Mouse (Mus musculus) C2C12 (cell line): Measurements from ENCODE around the gene Ebpl. TPM values are rescaled to one million over a fixed set of nuclear protein-coding genes. Genes with fewer than 3 reads are reported as not detected.

ENCODE experiments used
- H3K27me3 ChIP-seq: one replicate; pipeline ENCODE4 v1.6.1; 2011; ENCODE audit not compliant: control insufficient read depth, insufficient read depth, insufficient read length
- H3K36me3 ChIP-seq: one replicate; pipeline ENCODE4 v1.6.1; 2011; ENCODE audit not compliant: control insufficient read depth, insufficient read depth
- H3K4me3 ChIP-seq: one replicate; pipeline ENCODE4 v1.5.1; 2011; ENCODE audit warnings: mild to moderate bottlenecking, control low read depth; ENCODE audit not compliant: poor library complexity, insufficient read depth, severe bottlenecking
- H3K79me2 ChIP-seq: one replicate; pipeline ENCODE4 v1.6.1; 2011; ENCODE audit not compliant: control insufficient read depth, insufficient read depth
- H3K79me3 ChIP-seq: one replicate; pipeline ENCODE4 v1.6.1; 2011; ENCODE audit warnings: low read depth, control low read depth
- H3ac ChIP-seq: one replicate; pipeline ENCODE3; 2011; ENCODE audit warnings: low read depth; ENCODE audit not compliant: control insufficient read depth, insufficient read length
- CEBPB ChIP-seq: IDR thresholded peaks from one replicate; pipeline ENCODE4 v1.6.1; 2011; ENCODE audit warnings: low read depth, mild to moderate bottlenecking, control low read depth, moderate library complexity
- CTCF ChIP-seq: IDR thresholded peaks from one replicate; pipeline ENCODE4 v1.5.1; 2011; ENCODE audit not compliant: control insufficient read depth, insufficient read depth, insufficient read length
- FOSL1 ChIP-seq: IDR thresholded peaks from one replicate; pipeline ENCODE4 v1.8.0; 2011; ENCODE audit warnings: mild to moderate bottlenecking, low read length; ENCODE audit not compliant: poor library complexity, insufficient read depth, severe bottlenecking
- MAX ChIP-seq: IDR thresholded peaks from one replicate; pipeline ENCODE4 v1.6.1; 2011; ENCODE audit warnings: mild to moderate bottlenecking, control low read depth
- MYOD1 ChIP-seq: IDR thresholded peaks from one replicate; pipeline ENCODE4 v1.6.1; 2011; ENCODE audit warnings: low read depth; ENCODE audit not compliant: control insufficient read depth, insufficient read length
- MYOG ChIP-seq: IDR thresholded peaks from one replicate; pipeline ENCODE4 v1.6.1; 2011; ENCODE audit not compliant: control insufficient read depth, insufficient read length; ENCODE audit errors: extremely low read depth
- USF1 ChIP-seq: IDR thresholded peaks from one replicate; pipeline ENCODE4 v1.6.1; 2011; ENCODE audit warnings: low read depth, mild to moderate bottlenecking, control low read depth, moderate library complexity
- long read RNA-seq, 2 experiments: library from polyadenylated mRNA; unstranded; transcript quantifications; one replicate each; pipeline ENCODE4 v2.0.0; 2019 to 2020
- polyA plus RNA-seq: library from polyadenylated mRNA; unstranded; fragments of >200 nt; fragmentation: generic; extraction: Trizol; gene quantifications from one replicate; pipeline ENCODE4 v1.2.1, GENCODE M21; 2012; ENCODE audit warnings: missing spikeins

Ebpl gene
- 1.1 TPM for polyA plus RNA-seq
- long read RNA-seq, experiment 1, full-length matches to known transcripts = 29 of 33 reads
- long read RNA-seq, experiment 1, partial matches to known transcripts = 2 of 33 reads
- long read RNA-seq, experiment 1, other reads (novel, unspliced or antisense) = 2 of 33 reads
- long read RNA-seq, experiment 2, full-length matches to known transcripts = 1 of 1 reads
- long read RNA-seq, experiment 2, partial matches to known transcripts = 0 of 1 reads
- long read RNA-seq, experiment 2, other reads (novel, unspliced or antisense) = 0 of 1 reads

DNA sequence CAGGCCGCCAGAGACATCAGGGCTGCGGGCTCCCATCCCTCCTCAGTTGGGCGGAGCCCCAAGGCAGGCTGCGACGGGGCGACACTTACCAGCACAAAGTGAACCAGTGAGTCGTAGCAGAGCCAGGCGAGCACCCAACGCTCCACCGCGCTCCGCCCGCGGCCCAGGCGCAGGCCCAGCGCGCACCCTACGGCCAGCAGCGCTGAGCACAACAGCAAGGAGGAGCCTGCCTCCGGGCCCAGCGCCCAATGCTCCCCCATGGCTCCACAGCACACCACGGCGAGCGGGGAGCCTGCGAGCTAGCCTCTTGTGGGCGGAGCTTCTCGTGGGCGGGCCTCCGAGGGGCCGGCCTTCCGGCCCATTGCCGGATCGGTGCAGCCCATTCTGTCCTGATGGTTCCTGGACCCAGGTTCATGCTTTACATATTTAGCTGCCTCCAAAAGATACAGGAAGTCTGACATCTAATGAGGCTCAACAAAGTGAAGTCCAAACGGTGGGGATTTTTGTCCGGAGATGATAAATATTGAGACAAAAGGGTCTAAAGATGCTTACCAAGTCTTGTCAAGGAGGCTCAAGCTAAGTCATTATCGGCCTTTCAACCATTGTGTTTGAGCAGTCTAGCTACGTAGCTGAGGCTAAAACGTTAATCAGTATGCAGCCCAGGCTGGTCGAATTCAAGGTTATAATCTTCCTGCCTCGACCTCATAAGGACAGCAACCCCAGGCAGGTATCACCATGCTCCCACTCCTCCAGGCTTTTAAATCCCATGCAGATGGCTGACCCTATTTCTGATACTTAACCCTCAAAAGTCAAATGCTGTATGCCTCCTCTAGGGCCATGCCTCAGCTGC lies at the start of gene Ebpl:
Ebpl (minus strand) TSS at position 309 of the 850 bp plus-strand sequence.
- TF ChIP-seq CEBPB (no peak), MYOG (no peak), CTCF (no peak), MAX (no peak), MYOD1 (no peak), FOSL1 (no peak), USF1 (no peak)
- Histone ChIP-seq H3K79me2 (no peaks in the 10 kb centered on the region), H3K36me3 (peaks cover 14% of the 10 kb centered on the region), H3K27me3 (no peaks in the 10 kb centered on the region), H3K4me3 (peak within 1 kb of the TSS; percentile 26), H3ac (peak within 1 kb of the TSS; percentile 65), H3K79me3 (no peaks in the 10 kb centered on the region)

DNA sequence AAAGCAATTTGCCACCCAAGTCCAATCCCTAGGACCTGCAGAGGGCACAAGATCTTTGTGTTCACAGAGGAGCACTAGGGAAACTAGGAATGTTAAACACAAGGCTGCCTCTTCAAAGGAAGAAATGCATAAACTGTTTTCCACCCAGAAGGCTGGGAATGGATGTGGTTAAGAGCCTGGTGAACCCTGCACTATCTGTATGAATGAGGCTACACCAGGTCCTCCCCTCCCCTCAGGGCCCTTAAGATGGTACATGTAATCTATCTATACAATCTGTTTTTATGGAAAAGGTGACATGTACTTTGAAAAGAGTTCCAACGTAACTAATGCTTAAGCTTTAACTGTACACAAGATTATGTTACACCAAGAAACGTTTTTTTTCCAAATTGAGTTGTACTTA lies 49.8 kb upstream of the Ebpl start:
- no peak overlapping the region for H3K4me3 ChIP-seq
- H3ac ChIP-seq = no peak overlapping the region
- H3K79me2 ChIP-seq = peaks cover 100% of the 10 kb centered on the region

DNA sequence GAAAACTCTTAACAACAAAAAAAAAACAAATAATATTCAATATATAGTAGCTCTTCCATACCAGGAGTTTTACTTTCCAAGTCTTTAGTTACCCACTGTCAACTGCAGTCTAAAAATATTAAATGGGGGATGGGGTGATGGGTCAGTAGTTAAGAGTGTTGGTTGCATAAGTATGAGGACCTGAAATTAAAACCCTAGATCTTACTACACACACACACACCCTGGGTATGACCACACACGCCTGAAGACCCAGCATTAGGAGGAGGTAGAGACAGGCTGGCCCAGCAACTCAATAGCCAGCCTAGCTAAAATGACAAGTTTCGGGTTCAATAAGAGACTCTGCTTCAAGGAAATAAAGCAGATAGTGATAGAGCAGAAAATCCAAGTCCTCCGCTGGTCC lies 46.8 kb upstream of the Ebpl start:
- TF ChIP-seq MAX = no peak
- no peak overlapping the region for H3ac ChIP-seq
- H3K36me3 ChIP-seq = peaks cover 6% of the 10 kb centered on the region
- no peak overlapping the region for H3K4me3 ChIP-seq
- no peaks in the 10 kb centered on the region for H3K27me3 ChIP-seq
- peaks cover 89% of the 10 kb centered on the region for H3K79me2 ChIP-seq
- peaks cover 70% of the 10 kb centered on the region for H3K79me3 ChIP-seq

More for the DNA sequence above, 49.8 kb upstream of the Ebpl start:
- Histone ChIP-seq H3K27me3 (no peaks in the 10 kb centered on the region), H3K79me3 (peaks cover 86% of the 10 kb centered on the region), H3K36me3 (no peaks in the 10 kb centered on the region)
- TF ChIP-seq CEBPB = no peak
- no peak for TF ChIP-seq MAX
- TF ChIP-seq MYOG = no peak
- TF ChIP-seq FOSL1 = no peak
- no peak for TF ChIP-seq MYOD1
- no peak for TF ChIP-seq USF1
- no peak for TF ChIP-seq CTCF

GRCm38 (mm10) chr14:61405761-61406160 lies 45.5 kb upstream of the Ebpl start:
- peaks cover 76% of the 10 kb centered on the region for H3K79me2 ChIP-seq
- peaks cover 16% of the 10 kb centered on the region for H3K36me3 ChIP-seq
- H3K27me3 ChIP-seq = no peaks in the 10 kb centered on the region
- peaks cover 57% of the 10 kb centered on the region for H3K79me3 ChIP-seq
- TF ChIP-seq USF1 (no peak), CEBPB (no peak), MYOD1 (no peak), MYOG (no peak), MAX (no peak), FOSL1 (no peak), CTCF (no peak)
- no peak overlapping the region for H3K4me3 ChIP-seq
- H3ac ChIP-seq = no peak overlapping the region

DNA sequence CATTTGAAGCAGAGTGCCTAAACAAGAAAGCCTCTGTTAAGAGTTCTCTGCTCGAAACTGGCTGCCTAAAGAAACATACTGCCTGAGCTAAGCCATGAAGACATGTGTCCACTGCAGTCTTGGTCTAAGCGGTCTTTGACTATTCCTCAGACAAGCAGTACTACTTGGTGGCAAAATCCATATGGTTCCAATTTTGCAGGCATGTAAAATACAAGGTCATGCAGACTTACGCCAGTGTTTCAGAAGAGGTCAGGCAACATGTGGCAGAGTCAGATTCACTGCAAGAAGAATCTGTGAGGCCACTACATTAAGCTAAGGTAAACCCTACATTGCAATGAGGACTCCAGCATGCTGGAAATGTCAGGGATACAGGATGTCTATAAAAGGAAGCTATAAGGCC lies 44.7 kb upstream of the Ebpl start:
- no peak for TF ChIP-seq CEBPB
- TF ChIP-seq MYOD1 = no peak
- TF ChIP-seq FOSL1 = no peak
- no peak for TF ChIP-seq USF1
- TF ChIP-seq CTCF = no peak
- TF ChIP-seq MAX = no peak
- no peak for TF ChIP-seq MYOG
- H3K79me2 ChIP-seq = peaks cover 68% of the 10 kb centered on the region
- no peaks in the 10 kb centered on the region for H3K27me3 ChIP-seq
- H3ac ChIP-seq = no peak overlapping the region
- H3K4me3 ChIP-seq = no peak overlapping the region
- peaks cover 22% of the 10 kb centered on the region for H3K36me3 ChIP-seq
- peaks cover 53% of the 10 kb centered on the region for H3K79me3 ChIP-seq

DNA sequence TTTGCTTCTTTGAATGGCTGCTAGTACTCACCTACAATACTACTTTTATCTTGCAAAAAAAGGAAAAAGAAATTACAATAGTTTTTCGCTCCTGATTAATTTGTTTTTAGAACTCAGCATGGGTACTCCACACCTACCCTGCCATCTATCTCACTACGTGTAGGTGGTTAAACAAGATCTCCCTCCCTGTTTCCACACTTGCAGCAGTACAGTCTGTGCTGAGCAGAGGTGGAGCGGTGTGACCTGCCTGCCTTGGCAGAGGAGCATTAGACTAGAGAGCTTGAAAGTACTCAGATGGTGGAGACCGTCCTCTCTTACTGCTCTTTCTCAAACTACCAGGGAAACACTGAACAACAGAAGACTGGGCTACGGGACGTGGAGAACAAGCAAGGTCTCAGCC lies 34.5 kb upstream of the Ebpl start:
- Histone ChIP-seq H3K36me3 (peaks cover 38% of the 10 kb centered on the region), H3K79me3 (no peaks in the 10 kb centered on the region), H3K4me3 (no peak overlapping the region), H3K79me2 (no peaks in the 10 kb centered on the region), H3K27me3 (no peaks in the 10 kb centered on the region), H3ac (no peak overlapping the region)
- TF ChIP-seq CTCF (no peak), USF1 (no peak), FOSL1 (no peak), MYOD1 (no peak), CEBPB (no peak), MAX (no peak), MYOG (no peak)
